Mouse (Mus musculus) cerebellum, postnatal 14 days (tissue): ENCODE measurements around the gene Dnaic2.

Experiments used
- DNase-seq, 2 experiments: peaks; one replicate each; pipeline ENCODE4 v3.0.0; 2021; ENCODE audit warnings: mixed read lengths in 2 of 2

The Dnaic2 gene

DNA sequence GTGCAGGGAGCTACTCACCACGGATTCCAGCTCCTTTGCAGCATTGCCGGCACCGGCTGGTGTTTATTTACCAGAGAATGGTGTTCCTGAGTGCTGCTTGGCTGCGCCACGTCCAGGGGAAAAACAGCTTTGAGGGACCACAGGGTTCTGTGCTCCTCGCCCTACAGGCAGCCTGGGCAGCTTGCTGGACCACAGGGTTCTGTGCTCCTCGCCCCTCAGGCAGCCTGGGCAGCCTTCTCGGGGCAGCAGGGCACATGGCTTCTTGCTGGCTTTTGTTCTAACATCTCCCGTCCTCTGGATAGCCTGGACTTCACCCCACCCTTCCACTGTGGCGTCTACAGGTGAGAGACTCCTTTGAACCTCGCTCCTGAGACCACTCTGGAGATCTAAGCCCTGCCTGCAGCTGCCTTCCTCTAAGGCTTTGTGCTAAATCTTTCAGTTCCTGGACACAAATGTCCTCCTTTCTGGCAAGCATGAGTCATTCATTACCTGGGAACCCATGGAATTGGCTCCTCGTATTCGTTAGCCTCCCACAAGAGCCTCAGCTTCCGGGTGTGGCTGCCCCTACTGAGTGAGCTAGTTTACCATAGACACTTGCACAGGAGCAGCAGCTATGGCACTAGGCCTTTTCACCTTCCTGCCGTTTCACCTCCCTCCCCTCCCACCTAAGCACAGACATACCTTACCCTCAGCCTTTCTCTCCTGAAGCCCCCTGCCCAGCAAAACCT lies 75.5 kb downstream of the Dnaic2 start:
- no peak for DNase-seq

DNA sequence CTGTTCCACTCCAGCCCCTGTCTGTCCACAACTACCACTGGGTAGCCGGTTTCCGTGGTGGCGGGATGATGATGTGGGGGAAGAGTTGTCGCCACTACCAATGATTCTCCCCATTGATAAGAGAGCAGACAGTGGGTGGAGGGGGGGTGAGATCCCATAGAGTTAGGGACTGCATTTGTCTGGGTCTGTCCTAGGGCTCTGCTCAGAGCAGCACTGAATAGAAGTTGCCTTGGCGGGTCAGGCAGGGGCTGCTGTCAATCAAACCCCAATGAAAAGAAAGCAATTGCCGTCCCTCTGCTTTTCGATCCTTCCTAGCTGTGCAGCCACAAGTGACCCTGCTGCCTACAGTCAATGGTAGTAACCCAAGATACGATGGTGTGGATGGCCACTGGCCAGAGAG lies 76.8 kb downstream of the Dnaic2 start:
- no peak for DNase-seq

DNA sequence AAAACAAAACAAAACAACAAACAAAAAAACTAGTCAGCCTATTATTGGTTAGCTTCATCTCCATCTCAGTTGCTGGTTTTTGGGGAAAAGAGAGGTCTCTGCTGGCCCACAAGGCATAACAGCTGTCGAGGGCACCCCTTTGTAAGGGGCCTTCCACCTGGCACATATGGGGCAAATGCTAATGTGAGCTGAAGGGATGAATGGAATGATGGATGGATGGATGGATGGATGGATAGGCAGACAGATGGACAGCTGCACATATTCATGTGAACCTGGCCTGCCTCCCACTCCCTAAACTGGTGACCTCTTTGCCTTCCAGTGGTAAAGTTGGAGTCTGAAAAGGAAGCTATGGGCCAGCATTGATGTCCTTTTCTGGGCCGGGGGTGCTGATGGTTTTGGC lies 79.8 kb downstream of the Dnaic2 start:
- DNase-seq, result no peak
